Mouse (Mus musculus): ENCODE measurements around the gene Kdm4b. TPM values are rescaled to one million over a fixed set of nuclear protein-coding genes. Genes with fewer than 3 reads are reported as not detected.

Kdm4b gene
- 10.1 TPM for polyA plus RNA-seq (2014; fragmentation: Illumina TruSeq; extraction: RNeasy Lipid Tissue Mini Kit (QIAGEN cat#74804); ENCODE audit: insufficient read depth, low read depth, low replicate concordance)

DNA sequence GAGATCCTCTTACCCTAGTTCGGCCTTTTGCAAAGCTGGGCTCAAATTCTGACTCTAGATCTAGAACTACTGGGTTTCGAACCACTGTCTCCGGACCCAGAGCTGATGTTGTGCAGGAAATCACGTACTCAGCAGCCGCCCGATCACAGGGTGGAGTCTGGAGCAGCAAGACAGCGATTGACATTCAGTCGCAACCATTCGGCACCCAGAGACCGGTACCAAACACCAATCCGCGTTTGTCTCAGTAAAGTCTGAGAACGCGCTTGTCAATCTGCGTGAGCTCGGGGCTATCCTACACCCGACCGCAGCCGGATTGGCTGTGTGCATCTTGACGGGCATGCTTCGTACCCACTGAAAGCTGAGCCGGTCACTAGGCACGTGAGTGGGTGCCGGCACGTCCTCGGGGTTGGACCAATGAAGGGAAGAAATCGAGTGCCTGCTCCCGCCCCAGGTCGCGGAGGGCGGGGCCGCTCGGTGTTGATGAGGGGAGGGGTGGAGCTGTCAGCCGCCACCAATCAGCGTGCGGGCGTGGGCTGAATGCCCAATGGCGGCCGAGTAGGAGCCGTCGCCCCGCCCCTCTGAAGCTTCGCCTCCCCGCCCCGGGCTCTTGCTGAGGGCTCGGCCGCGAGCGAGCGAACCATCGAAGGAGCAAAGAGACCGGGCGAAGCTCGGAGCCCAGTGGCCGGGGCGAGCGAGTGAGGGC lies at the start of gene Kdm4b:
Gene Kdm4b, plus strand, starts transcription at position 613 of the 703 bp plus-strand sequence.

GRCm38 (mm10) chr17:56276643-56277566 lies 49.0 kb upstream of the Kdm4b start, which contains the start of gene Ticam1:
Gene Ticam1, minus strand, starts transcription at chr17:56276786.

GRCm38 (mm10) chr17:56292531-56293222 lies 33.2 kb upstream of the Kdm4b start, which contains the start of gene Plin3:
Gene Plin3, minus strand, starts transcription at chr17:56292873.

GRCm38 (mm10) chr17:56300186-56300585 lies 25.7 kb upstream of the Kdm4b start, which contains the start of gene Arrdc5:
Gene Arrdc5, minus strand, starts transcription at chr17:56300286.

DNA sequence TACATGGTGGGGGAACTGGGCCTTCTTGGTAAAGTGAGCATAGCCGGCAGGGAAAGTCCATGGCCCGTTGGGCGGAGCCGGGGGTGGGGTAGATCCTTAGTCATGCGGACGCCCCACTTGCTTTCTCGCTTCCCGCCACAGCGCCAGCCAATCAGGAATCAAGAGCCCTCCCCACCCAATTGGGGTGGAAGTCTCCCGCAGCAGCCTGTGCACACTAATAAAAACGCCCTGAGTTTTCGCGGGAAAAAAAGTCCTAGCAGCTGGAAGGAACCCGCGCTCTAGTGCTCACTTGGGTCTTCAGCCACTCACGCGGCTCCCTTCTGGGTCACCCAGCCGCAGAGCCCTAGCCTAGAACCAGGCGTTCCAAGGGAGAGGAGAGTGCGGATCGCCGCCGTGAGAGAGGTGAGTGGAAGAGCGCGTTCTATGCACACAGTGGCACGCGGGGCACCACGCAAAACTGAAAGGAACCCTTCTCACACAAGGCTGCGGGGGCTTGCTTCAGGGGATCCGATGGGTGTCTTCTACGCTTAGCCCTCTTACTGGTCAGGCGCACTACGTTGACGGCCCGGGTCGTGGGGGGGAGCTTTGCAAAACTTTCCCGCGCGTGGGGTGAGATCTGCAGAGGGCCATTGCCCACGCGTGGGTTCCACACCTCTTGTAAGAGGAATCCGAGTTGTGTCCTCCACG lies 22.6 kb upstream of the Kdm4b start, which contains the start of gene Uhrf1:
Gene Uhrf1, plus strand, starts transcription at position 162 of the 687 bp plus-strand sequence.

Other genes starting within 250 kb of the Kdm4b start
- 35.9 TPM for gene Hdgfl2, start 246.4 kb upstream of the Kdm4b start, polyA plus RNA-seq (2014; fragmentation: Illumina TruSeq; extraction: RNeasy Lipid Tissue Mini Kit (QIAGEN cat#74804); ENCODE audit: insufficient read depth, low read depth, low replicate concordance)
- 8.1 TPM for gene Plin4, start 216.3 kb upstream of the Kdm4b start, polyA plus RNA-seq (2014; fragmentation: Illumina TruSeq; extraction: RNeasy Lipid Tissue Mini Kit (QIAGEN cat#74804); ENCODE audit: insufficient read depth, low read depth, low replicate concordance)
- 2.9 TPM for gene Plin5, start 208.5 kb upstream of the Kdm4b start, polyA plus RNA-seq (2014; fragmentation: Illumina TruSeq; extraction: RNeasy Lipid Tissue Mini Kit (QIAGEN cat#74804); ENCODE audit: insufficient read depth, low read depth, low replicate concordance)
- gene Lrg1, start 204.1 kb upstream of the Kdm4b start, polyA plus RNA-seq (2014; fragmentation: Illumina TruSeq; extraction: RNeasy Lipid Tissue Mini Kit (QIAGEN cat#74804); ENCODE audit: insufficient read depth, low read depth, low replicate concordance) = 77.3 TPM
- gene Sema6b, start 185.7 kb upstream of the Kdm4b start, polyA plus RNA-seq (2014; fragmentation: Illumina TruSeq; extraction: RNeasy Lipid Tissue Mini Kit (QIAGEN cat#74804); ENCODE audit: insufficient read depth, low read depth, low replicate concordance) = 3.0 TPM
- gene Tnfaip8l1, start 163.6 kb upstream of the Kdm4b start, polyA plus RNA-seq (2014; fragmentation: Illumina TruSeq; extraction: RNeasy Lipid Tissue Mini Kit (QIAGEN cat#74804); ENCODE audit: insufficient read depth, low read depth, low replicate concordance) = 1.7 TPM
- gene Mydgf, start 142.1 kb upstream of the Kdm4b start, polyA plus RNA-seq (2014; fragmentation: Illumina TruSeq; extraction: RNeasy Lipid Tissue Mini Kit (QIAGEN cat#74804); ENCODE audit: insufficient read depth, low read depth, low replicate concordance) = 53.7 TPM
- 16.6 TPM for gene Dpp9, start 107.2 kb upstream of the Kdm4b start, polyA plus RNA-seq (2014; fragmentation: Illumina TruSeq; extraction: RNeasy Lipid Tissue Mini Kit (QIAGEN cat#74804); ENCODE audit: insufficient read depth, low read depth, low replicate concordance)
- 9.4 TPM for gene Fem1a, start 69.3 kb upstream of the Kdm4b start, polyA plus RNA-seq (2014; fragmentation: Illumina TruSeq; extraction: RNeasy Lipid Tissue Mini Kit (QIAGEN cat#74804); ENCODE audit: insufficient read depth, low read depth, low replicate concordance)
- 6.8 TPM for gene Ticam1, start 49.3 kb upstream of the Kdm4b start, polyA plus RNA-seq (2014; fragmentation: Illumina TruSeq; extraction: RNeasy Lipid Tissue Mini Kit (QIAGEN cat#74804); ENCODE audit: insufficient read depth, low read depth, low replicate concordance)
- gene Plin3, start 33.2 kb upstream of the Kdm4b start, polyA plus RNA-seq (2014; fragmentation: Illumina TruSeq; extraction: RNeasy Lipid Tissue Mini Kit (QIAGEN cat#74804); ENCODE audit: insufficient read depth, low read depth, low replicate concordance) = 22.8 TPM
- not detected for gene Arrdc5, start 25.8 kb upstream of the Kdm4b start, polyA plus RNA-seq (2014; fragmentation: Illumina TruSeq; extraction: RNeasy Lipid Tissue Mini Kit (QIAGEN cat#74804); ENCODE audit: insufficient read depth, low read depth, low replicate concordance)
- gene Uhrf1, start 22.7 kb upstream of the Kdm4b start, polyA plus RNA-seq (2014; fragmentation: Illumina TruSeq; extraction: RNeasy Lipid Tissue Mini Kit (QIAGEN cat#74804); ENCODE audit: insufficient read depth, low read depth, low replicate concordance) = 1.3 TPM
- 10.7 TPM for gene Ptprs, start 150.4 kb downstream of the Kdm4b start, polyA plus RNA-seq (2014; fragmentation: Illumina TruSeq; extraction: RNeasy Lipid Tissue Mini Kit (QIAGEN cat#74804); ENCODE audit: insufficient read depth, low read depth, low replicate concordance)
- gene Znrf4, start 186.4 kb downstream of the Kdm4b start, polyA plus RNA-seq (2014; fragmentation: Illumina TruSeq; extraction: RNeasy Lipid Tissue Mini Kit (QIAGEN cat#74804); ENCODE audit: insufficient read depth, low read depth, low replicate concordance) = not detected
- 3.3 TPM for gene Gm20219, start 228.3 kb downstream of the Kdm4b start, polyA plus RNA-seq (2014; fragmentation: Illumina TruSeq; extraction: RNeasy Lipid Tissue Mini Kit (QIAGEN cat#74804); ENCODE audit: insufficient read depth, low read depth, low replicate concordance)